Mouse (Mus musculus) liver, postnatal 0 days (tissue): ENCODE measurements around the gene Proser2. TPM values are rescaled to one million over a fixed set of nuclear protein-coding genes. Genes with fewer than 3 reads are reported as not detected.

ENCODE experiments used
- ATAC-seq: fragments of 200-750 bp; cut with Nextera tagmentation; 2 replicates; pipeline ENCODE4 v1.8.0; 2017; ENCODE audit warnings: mild to moderate bottlenecking, moderate library complexity
- DNase-seq: peaks from one replicate; pipeline ENCODE4 v3.0.0-alpha.2; 2016
- H3K27ac ChIP-seq: fragments of 300-500 bp; sonication (generic); 2 replicates; pipeline ENCODE4 v1.5.1; 2014; ENCODE audit warnings: antibody characterized with exemption, moderate library complexity, mild to moderate bottlenecking, low read depth
- H3K27me3 ChIP-seq: fragments of 300-500 bp; sonication (generic); 2 replicates; pipeline ENCODE4 v1.6.1; 2014; ENCODE audit warnings: low read length, control low read depth, mixed read lengths; ENCODE audit not compliant: insufficient read depth
- H3K36me3 ChIP-seq: fragments of 300-500 bp; sonication (generic); replicated peaks from 2 replicates; pipeline ENCODE4 v1.6.1; 2014; ENCODE audit warnings: mild to moderate bottlenecking, control low read depth, low read length, moderate library complexity, mixed read lengths; ENCODE audit not compliant: insufficient read depth
- H3K4me1 ChIP-seq: fragments of 300-500 bp; sonication (generic); 2 replicates; pipeline ENCODE4 v1.6.1; 2014; ENCODE audit warnings: antibody characterized with exemption, mild to moderate bottlenecking, control low read depth; ENCODE audit not compliant: insufficient read depth
- H3K4me2 ChIP-seq: fragments of 300-500 bp; sonication (generic); 2 replicates; pipeline ENCODE4 v1.6.1; 2014; ENCODE audit warnings: low read depth, mild to moderate bottlenecking, low read length, moderate library complexity, mixed read lengths
- H3K4me3 ChIP-seq: fragments of 300-500 bp; sonication (generic); 2 replicates; pipeline ENCODE4 v1.5.1; 2014; ENCODE audit warnings: low read depth, low read length
- H3K9ac ChIP-seq: fragments of 300-500 bp; sonication (generic); replicated peaks from 2 replicates; pipeline ENCODE4 v1.6.1; 2014; ENCODE audit warnings: mild to moderate bottlenecking, moderate library complexity
- H3K9me3 ChIP-seq: fragments of 300-500 bp; sonication (generic); 2 replicates; pipeline ENCODE4 v1.6.1; 2016; ENCODE audit warnings: mild to moderate bottlenecking, control low read depth, low read length, mixed read lengths
- CTCF ChIP-seq: sonication (generic); IDR thresholded peaks from 2 replicates; pipeline ENCODE4 v1.5.1; 2016; ENCODE audit warnings: antibody characterized with exemption, low read depth
- EP300 ChIP-seq: IDR thresholded peaks from 2 replicates; pipeline ENCODE4 v1.6.1; 2016; ENCODE audit warnings: antibody characterized with exemption, low read depth, mild to moderate bottlenecking
- WGBS: fragments of 180-500 bp; shearing (Covaris S2); extraction: QIAGEN DNeasy Blood & Tissue Kit; methylation state at CpG from one replicate; pipeline ENCODE4 v1.1.7; 2014; ENCODE audit not compliant: insufficient replicate concordance; 5-methylcytosine and 5-hydroxymethylcytosine counted together
- polyA plus RNA-seq: library from polyadenylated mRNA; unstranded; fragments of >200 nt; fragmentation: Nextera tagmentation; extraction: Ambion mirVana; gene quantifications from 2 replicates; pipeline ENCODE4 v1.2.1, GENCODE M21; 2015

The Proser2 gene
- polyA plus RNA-seq, 1 experiment from 2014 or later = 15.8 TPM

DNA sequence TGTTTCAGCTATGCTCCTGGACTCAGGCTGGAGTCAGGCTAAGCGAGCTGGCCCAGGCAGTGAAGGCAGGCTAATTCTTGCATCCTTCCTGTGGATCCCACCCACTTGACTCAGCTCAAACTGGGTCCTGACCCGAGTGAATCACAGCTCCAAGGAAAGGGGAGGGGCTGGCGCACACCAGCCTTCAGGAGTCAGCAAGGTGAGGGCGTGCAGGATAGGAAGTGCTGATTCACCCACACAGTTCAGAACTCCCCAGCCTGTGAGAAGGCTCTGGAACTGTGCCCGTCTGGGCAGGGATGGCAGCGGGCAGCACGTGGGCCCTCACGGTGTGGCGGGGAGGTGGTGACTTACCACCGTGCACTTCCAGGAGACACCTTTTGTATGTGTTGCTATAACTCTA lies 11.8 kb downstream of the Proser2 start:
- Histone ChIP-seq H3K9ac (no peak overlapping the region), H3K27ac (no peak overlapping the region), H3K4me3 (no peak overlapping the region), H3K36me3 (no peaks in the 10 kb centered on the region), H3K4me1 (0 out of 2 replicates have a peak, but pooled peaks cover 5% of the 10 kb centered on the region), H3K27me3 (no peaks in the 10 kb centered on the region), H3K4me2 (no peak overlapping the region), H3K9me3 (no peaks in the 10 kb centered on the region)
- DNase-seq = no peak
- TF ChIP-seq CTCF (no peak), EP300 (no peak)
- WGBS = 65% methylated on average over 10 of the region's 10 CpGs
- ATAC-seq = peak; percentile 11; the same call in 1 of the 2 replicates

DNA sequence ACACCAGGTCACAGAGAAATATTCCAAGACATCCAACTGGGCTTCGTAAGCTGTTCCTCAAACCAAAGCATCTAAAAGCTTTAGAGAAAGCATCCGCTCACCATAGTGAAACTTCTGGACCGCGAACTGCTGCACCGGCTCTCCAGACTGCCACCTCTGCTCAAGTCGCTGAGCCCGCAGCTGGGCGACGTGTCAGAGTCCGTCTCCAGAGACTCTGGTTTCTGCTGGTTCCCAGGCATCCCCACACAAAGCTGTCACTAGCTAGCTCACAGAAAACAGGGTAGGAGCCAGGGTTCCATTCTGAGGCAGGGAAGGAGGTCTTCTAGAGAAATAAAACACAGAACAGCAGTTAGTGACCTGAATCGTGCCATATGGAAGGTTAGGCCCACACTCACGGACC lies 16.2 kb downstream of the Proser2 start:
- Histone ChIP-seq H3K27ac (no peak overlapping the region), H3K4me1 (no peaks in the 10 kb centered on the region), H3K27me3 (no peaks in the 10 kb centered on the region), H3K4me3 (no peak overlapping the region), H3K4me2 (no peak overlapping the region), H3K9ac (no peak overlapping the region), H3K36me3 (no peaks in the 10 kb centered on the region), H3K9me3 (no peaks in the 10 kb centered on the region)
- no peak for ATAC-seq
- WGBS = 81% methylated on average over 12 of the region's 12 CpGs
- no peak for DNase-seq
- no peak for TF ChIP-seq CTCF
- TF ChIP-seq EP300 = no peak

DNA sequence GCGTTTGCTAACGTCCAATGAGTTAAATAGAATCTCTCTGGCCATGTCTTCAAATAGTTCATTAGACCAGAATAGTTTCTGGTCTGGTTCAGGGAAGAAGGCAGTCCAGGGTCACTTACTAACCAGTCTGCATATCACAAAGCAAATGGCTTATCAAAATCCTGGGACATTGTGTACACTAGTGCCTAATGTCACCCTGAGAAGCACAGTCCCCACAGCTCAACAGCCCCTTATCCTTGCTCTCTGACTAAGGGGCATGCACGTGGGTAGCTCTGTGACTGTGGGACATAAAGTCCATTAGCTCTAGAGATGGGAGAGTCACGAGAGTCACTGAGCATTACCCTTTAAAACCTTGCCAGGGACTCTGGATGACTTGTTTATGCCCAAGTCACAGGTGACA lies 17.4 kb downstream of the Proser2 start:
- ATAC-seq = no peak
- WGBS = 59% methylated on average over 4 of the region's 4 CpGs
- H3K4me1 ChIP-seq = no peaks in the 10 kb centered on the region

DNA sequence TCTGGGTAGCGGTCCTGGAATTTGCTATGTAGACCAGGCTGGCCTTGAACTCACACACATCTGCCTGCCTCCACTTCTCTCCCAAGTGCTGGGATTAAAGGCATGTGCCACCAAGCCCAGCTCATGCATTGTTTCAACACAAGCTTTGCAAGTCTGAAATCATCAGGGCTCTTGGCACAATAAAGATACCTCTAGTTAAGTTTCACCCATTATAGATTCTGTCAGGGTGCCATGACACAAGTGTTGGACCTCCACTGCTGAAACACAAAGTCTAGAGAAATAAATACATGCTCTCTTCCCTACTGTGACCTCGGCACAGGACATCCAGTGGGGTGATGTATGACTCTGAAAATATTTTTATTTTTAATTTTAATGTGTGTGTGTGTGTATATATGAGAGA lies 24.6 kb downstream of the Proser2 start:
- H3K4me2 ChIP-seq = no peak overlapping the region
- TF ChIP-seq EP300 = no peak
- TF ChIP-seq CTCF = no peak
- H3K36me3 ChIP-seq = no peaks in the 10 kb centered on the region; the same call in none of the 2 replicates
- H3K4me3 ChIP-seq = no peak overlapping the region
- peaks cover 6% of the 10 kb centered on the region for H3K27me3 ChIP-seq
- DNase-seq = no peak
- WGBS = 80% methylated on average over 2 of the region's 2 CpGs
- H3K9me3 ChIP-seq = no peaks in the 10 kb centered on the region
- no peak overlapping the region for H3K27ac ChIP-seq
- H3K4me1 ChIP-seq = peaks cover 2% of the 10 kb centered on the region; the same call in 1 of the 2 replicates
- no peak overlapping the region for H3K9ac ChIP-seq
- peak; percentile 90 for ATAC-seq

More for the DNA sequence above, 17.4 kb downstream of the Proser2 start:
- no peak for TF ChIP-seq CTCF
- no peak for TF ChIP-seq EP300
- Histone ChIP-seq H3K4me2 (no peak overlapping the region), H3K27ac (no peak overlapping the region), H3K9me3 (no peaks in the 10 kb centered on the region), H3K4me3 (no peak overlapping the region), H3K36me3 (no peaks in the 10 kb centered on the region), H3K27me3 (no peaks in the 10 kb centered on the region), H3K9ac (no peak overlapping the region)
- DNase-seq = no peak

DNA sequence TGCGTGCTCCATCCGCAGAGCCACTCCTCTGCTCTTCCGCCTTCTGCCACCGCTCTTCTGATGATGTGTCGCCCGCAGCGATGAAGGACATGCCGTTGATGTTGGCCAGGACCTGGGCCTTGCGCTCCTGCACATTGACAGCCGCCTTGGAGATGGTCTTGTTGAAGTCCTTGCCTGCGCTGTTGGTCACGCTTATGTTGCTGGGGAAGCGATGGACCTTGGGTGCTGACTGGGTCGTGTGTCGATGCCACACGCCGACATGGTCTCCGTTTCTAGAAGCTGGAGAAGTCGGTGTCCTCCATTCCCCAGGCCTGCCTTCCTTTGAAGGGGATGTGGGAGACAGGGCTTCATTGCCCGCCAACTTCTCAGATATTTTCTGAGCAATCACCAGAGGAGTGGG lies 29.3 kb downstream of the Proser2 start:
- no peak overlapping the region for H3K9ac ChIP-seq
- DNase-seq (no peak), ATAC-seq (no peak)
- 37% methylated on average over 20 of the region's 20 CpGs for WGBS
- TF ChIP-seq CTCF = no peak
- TF ChIP-seq EP300 = no peak
- H3K36me3 ChIP-seq = no peaks in the 10 kb centered on the region; the same call in none of the 2 replicates
- H3K27ac ChIP-seq = no peak overlapping the region
- H3K4me2 ChIP-seq = peak overlapping the region; percentile 62
- peak overlapping the region; percentile 20; the same call in 1 of the 2 replicates for H3K4me3 ChIP-seq
- H3K4me1 ChIP-seq = peaks cover 5% of the 10 kb centered on the region; the same call in 1 of the 2 replicates
- H3K27me3 ChIP-seq = peaks cover 12% of the 10 kb centered on the region
- H3K9me3 ChIP-seq = no peaks in the 10 kb centered on the region

DNA sequence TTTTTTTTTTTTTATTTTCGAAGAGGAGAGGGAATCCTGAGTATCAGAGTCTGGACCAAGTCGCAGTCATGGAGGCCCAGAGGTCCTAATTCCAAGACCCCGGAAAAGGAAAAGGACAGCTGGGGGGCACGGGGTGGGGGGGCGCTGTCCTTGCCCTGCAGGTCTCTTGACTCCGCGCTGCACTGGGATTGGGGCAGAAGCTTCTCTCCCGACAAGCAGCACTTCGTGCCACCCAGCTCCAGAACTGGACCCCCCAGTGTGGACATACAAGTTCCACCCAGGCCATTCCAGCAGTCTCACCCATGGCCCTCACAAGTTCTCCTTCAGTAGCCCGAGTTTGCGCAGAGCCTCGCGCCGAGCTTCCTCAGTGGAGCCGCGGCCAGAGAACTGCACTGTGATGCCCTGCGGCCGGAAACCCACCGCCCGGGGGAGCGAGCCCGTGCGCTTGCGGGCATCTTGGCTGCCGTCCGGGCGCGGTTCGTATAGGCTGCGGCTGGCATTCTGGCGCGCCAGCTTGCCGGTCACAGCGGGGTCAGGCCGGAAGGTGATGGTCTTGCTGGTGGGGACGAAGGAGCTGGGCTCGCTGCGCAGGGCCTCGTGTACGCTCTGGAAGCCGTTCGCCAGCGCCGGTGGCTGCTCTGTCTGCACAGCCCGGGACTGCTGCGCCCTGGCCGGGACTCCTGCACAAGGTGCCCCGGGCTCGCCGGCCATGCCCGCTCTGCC lies 29.8 kb downstream of the Proser2 start:
- Histone ChIP-seq H3K9me3 (no peaks in the 10 kb centered on the region), H3K36me3 (no peaks in the 10 kb centered on the region; the same call in none of the 2 replicates), H3K27me3 (peaks cover 12% of the 10 kb centered on the region), H3K4me3 (peak overlapping the region; percentile 20; the same call in 1 of the 2 replicates), H3K4me1 (peaks cover 5% of the 10 kb centered on the region; the same call in 1 of the 2 replicates), H3K4me2 (peak overlapping the region; percentile 62), H3K9ac (no peak overlapping the region), H3K27ac (no peak overlapping the region)
- 13% methylated on average over 48 of the region's 51 CpGs for WGBS
- ATAC-seq (no peak), DNase-seq (peak; percentile 27)
- TF ChIP-seq EP300 = no peak
- TF ChIP-seq CTCF = no peak

DNA sequence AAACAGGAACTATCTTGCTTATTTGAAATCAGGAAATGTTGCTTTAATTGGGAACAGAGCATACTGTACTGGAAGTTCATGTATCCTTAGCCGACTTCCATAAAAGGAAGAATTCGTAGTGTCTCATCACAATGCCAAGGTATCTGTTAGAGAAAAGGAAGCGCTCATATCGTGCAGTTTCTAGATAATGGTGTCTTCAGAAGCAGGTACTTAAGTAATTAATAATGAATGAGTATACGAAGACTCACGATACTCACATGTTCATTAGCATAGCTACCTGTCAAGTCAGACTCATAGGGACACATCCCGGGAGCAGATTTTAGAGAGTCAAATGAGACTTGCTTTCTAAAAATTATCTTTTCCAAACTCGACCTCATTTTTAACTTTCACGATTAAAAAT lies 30.6 kb downstream of the Proser2 start:
- Histone ChIP-seq H3K27me3 (peaks cover 12% of the 10 kb centered on the region), H3K4me1 (peaks cover 5% of the 10 kb centered on the region; the same call in 1 of the 2 replicates), H3K36me3 (no peaks in the 10 kb centered on the region; the same call in none of the 2 replicates), H3K4me2 (no peak overlapping the region), H3K4me3 (no peak overlapping the region), H3K27ac (no peak overlapping the region), H3K9me3 (no peaks in the 10 kb centered on the region), H3K9ac (no peak overlapping the region)
- DNase-seq (no peak), ATAC-seq (no peak)
- 67% methylated on average over 9 of the region's 9 CpGs for WGBS
- no peak for TF ChIP-seq CTCF
- no peak for TF ChIP-seq EP300
